Mouse (Mus musculus) heart, postnatal 36 days (tissue): ENCODE measurements around the gene Il4i1. TPM values are rescaled to one million over a fixed set of nuclear protein-coding genes. Genes with fewer than 3 reads are reported as not detected.
A peak's percentile ranks its signal among the peaks of the same experiment; 100 is the strongest.

ENCODE experiments used
- DNase-seq, 2 experiments: peaks; one replicate each; pipeline ENCODE4 v3.0.0; 2021 to 2022
- intact Hi-C: fragments of 180-260 bp; cut with DNase I; formaldehyde crosslinking; loops from one replicate; pipeline ENCODE4 v1.15.1; 2025
- total RNA-seq, 2 experiments: library from RNA; stranded (reverse); gene quantifications; 2 replicates each; pipeline ENCODE4 v1.2.3; 2021

Il4i1 gene
- total RNA-seq, 2 experiments from 2014 or later: 0.89 TPM

DNA sequence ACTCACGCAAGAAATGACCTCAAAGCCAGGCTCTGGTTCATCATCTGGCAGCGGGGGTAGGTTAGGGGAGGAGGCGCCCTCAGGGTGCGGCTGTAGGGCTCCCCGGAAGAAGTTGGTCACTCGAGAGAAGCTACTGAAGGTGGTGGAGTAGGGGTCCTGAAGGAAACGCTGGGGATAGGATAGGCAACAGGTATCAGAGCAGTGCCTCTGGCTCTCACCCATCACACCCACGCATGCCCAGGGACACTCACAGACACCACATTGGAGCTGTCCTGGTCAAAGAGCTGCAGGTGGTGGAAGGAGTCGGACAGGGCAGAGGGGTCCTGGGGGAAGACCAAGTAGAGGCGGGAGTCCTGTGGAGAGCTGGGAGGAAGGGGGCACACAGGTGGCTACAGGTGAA is 28.8 kb downstream of the Il4i1 start:
- intact Hi-C loops: no loop called here
- DNase-seq: no peak

- DNase-seq: no peak
- intact Hi-C loops: no loop called here
Observed at GRCm38 (mm10) chr7:44846804-44847203, 30.6 kb downstream of the Il4i1 start.

DNA sequence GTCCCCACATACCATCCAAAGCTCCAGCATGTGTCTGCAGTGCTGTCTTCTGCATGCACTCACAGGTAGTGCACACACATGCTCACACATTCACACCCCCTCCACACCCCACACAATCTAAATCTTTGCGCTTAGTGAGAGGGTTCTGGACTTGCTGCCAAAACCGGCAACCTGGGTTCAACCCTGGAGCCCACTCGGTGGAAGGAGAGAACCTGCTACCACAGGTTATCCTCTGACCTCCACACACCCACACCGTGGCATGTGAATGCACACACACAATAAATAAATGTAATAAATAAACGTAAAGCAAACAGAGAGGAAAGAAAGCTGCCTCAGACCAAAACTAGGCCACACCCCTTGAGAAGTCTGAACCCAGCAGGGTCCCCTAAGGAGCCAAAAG is 31.6 kb downstream of the Il4i1 start:
- DNase-seq: no peak
- intact Hi-C loops: no loop called here

GRCm38 (mm10) chr7:44848561-44849415 is 32.6 kb downstream of the Il4i1 start, which contains the start of the genes Akt1s1 and Tbc1d17:
Gene Akt1s1 (plus strand): TSS chr7:44848991.
Gene Tbc1d17 (minus strand): TSS chr7:44849079.
- peak; percentile 98 for DNase-seq
- intact Hi-C loops: no loop called here

- intact Hi-C loops: no loop called here
- DNase-seq: peak; percentile 86 to 91
Observed at GRCm38 (mm10) chr7:44849416-44850111, 33.4 kb downstream of the Il4i1 start.

GRCm38 (mm10) chr7:44850146-44850545 is 34.0 kb downstream of the Il4i1 start:
- DNase-seq: peak; percentile 79 to 85
- intact Hi-C loops: no loop called here

DNA sequence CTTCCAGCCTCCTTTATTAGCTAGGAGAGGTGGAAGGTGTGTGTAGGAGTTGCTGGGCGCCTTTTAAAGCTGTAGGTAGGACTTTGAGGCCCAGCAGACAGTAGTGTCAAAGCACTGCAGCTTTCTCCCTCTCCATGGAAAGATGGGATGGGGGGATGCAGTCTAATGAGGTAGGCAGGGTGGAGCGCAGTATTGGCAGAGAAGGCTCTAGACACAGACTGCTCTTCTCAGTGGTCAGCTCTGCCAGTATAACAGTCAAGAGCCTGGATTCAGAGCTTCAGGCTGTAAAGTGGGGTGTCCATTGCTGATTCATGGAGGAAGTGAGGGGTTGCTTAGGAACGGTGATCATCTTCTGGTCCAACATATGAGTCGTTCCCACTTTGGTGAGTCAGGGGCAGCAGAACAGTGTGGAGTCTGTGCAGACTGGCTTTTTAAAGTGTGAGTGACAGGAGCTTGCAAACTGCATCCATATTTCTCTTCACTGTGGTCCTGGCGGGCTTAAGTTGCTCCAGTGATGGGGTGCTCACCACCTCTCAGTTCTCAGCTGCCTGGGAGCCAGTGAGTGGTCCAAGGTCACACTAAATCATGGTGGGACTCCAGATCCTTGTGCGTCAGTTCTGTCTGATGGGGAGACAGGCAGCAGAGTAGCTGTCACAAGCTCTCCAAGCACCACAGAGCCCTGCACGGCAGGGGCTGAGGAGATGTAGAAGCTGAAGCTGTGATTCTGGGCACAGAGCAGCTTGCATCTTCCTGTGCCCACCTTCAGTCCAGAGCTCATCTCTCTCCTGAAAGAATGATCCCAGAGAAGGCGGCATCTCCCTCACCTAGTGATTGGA is 34.8 kb downstream of the Il4i1 start:
- no peak for DNase-seq
- intact Hi-C loops: no loop called here

- no peak for DNase-seq
- intact Hi-C loops: no loop called here
Observed at GRCm38 (mm10) chr7:44851625-44852234, 35.5 kb downstream of the Il4i1 start.

DNA sequence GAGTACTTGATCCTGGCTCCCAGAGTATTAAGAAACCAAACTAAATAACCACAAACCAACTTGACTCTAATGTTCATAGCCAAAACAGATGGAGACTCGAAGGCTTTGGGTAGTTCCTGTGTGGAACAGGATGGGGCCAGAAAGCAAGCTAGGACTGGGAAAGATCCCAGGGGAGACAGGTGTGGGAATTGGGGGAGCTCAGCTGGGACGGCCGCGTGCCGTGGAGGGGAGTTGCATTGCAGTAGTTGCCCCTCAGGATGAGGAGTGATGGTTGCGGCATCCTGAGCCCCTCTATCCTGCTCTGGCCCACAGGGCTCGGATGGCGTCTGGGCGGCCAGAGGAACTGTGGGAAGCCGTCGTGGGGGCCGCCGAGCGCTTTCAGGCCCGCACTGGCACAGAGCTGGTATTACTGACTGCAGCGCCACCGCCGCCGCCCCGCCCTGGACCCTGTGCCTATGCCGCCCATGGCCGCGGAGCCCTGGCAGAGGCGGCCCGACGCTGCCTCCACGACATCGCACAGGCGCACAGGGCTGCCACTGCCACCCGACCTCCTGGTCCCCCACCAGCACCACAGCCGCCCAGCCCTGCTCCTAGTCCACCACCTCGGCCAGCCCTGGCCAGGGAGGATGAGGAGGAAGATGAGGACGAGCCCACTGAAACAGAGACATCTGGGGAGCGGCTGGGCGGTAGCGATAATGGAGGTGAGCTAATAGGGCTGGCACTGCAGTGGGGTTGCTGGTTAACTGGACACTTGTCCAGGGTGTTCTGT is 36.3 kb downstream of the Il4i1 start:
- intact Hi-C loops: no loop called here
- no peak for DNase-seq

DNA sequence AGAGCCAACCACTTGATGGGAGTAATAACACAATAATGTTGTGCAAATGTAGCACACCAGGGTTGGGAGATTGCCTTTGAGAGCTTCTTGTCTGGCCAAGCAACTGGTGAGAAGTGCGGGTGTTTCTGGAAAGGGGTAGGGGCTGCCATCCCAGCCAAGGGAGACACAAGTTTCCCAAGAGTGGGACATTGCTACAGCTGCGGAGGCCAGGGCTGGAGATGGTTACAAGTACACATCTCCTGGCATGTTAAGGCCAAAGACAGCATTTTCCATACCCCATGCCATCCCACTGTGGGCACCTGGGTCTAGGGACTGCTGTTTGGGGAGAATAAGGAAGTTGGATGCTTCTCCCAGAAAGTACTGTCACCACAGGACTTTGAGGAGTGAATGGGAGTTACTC is 36.9 kb downstream of the Il4i1 start:
- intact Hi-C loops: no loop called here
- DNase-seq: no peak

GRCm38 (mm10) chr7:44853596-44854355 is 37.6 kb downstream of the Il4i1 start:
- no peak for DNase-seq
- intact Hi-C loops: loop anchor here (2.0 kb wide), 1 partner anchor 15 kb away; the partner anchor contains the start of gene Ptov1

DNA sequence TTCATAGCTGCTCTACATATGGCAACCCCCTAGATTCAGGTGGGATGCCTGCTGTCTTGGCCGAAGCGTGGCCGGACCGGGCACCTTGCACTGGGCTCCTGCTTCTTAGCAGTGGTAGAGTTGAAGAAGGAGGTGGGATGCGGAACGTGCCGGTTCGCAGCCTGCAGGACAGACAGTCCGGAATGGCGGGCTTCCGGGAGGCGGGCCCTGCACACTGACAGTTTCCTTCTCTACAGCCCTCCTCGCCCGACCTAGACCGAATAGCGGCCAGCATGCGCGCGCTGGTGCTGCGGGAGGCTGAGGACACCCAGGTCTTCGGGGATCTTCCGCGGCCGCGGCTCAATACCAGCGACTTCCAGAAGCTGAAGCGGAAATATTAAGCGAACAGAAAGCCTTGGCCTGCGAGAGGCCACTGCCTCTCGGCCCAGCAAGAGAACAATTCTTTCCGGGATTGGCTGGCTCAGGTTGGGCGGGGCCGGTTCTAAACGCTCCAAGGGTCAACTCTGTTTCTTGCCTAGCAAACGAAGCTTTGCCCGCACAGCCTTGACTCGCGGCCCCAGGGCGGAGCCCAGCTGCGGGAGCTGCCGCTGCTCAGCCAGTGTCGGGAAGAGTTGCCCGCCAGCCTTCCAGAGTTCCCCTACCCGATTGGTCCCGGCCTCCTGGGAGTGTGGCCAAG is 38.3 kb downstream of the Il4i1 start:
- DNase-seq: peak; percentile 83 to 92
- intact Hi-C loops: loop anchor here (2.0 to 5.0 kb wide), 2 partner anchors 14 to 43 kb away; partner anchors contain the start of genes Fuz and Ptov1

- intact Hi-C loops: loop anchor here (2.0 to 5.0 kb wide), 2 partner anchors 14 to 42 kb away; partner anchors contain the start of genes Fuz and Ptov1
- DNase-seq: no peak
Observed at GRCm38 (mm10) chr7:44855036-44855435, 38.8 kb downstream of the Il4i1 start.

- intact Hi-C loops: loop anchor here (5.0 kb wide), 1 partner anchor 41 kb away; the partner anchor contains the start of gene Fuz
- DNase-seq: no peak
Observed at GRCm38 (mm10) chr7:44856265-44856916, 40.2 kb downstream of the Il4i1 start.

DNA sequence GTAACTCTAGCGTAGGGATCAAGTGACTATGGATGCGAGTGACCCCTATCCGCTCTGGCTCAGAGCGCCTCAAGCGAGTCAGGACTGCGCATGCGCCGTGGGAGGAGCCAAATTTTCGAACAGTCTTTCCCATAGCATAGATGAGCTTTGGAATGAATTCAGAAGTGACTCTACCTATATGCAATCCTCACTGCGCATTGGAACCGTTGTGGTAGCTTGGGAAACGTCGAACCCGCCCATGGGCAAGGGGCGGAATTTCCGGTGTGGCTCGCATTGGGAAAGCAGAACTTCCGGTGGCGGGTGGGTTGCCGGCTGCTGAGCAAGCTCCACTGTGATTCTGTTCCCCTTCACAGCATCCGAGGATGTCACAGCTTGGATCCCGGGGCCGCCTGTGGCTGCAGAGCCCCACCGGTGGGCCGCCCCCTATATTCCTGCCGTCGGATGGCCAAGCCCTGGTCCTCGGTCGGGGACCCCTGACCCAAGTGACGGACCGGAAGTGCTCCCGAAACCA is 40.9 kb downstream of the Il4i1 start, which contains the start of gene Pnkp:
Pnkp (plus strand) TSS at position 98 of the 511 bp plus-strand sequence.
- intact Hi-C loops: loop anchor here (5.0 kb wide), 1 partner anchor 40 kb away; the partner anchor contains the start of gene Fuz
- DNase-seq: peak; percentile 83 to 90

DNA sequence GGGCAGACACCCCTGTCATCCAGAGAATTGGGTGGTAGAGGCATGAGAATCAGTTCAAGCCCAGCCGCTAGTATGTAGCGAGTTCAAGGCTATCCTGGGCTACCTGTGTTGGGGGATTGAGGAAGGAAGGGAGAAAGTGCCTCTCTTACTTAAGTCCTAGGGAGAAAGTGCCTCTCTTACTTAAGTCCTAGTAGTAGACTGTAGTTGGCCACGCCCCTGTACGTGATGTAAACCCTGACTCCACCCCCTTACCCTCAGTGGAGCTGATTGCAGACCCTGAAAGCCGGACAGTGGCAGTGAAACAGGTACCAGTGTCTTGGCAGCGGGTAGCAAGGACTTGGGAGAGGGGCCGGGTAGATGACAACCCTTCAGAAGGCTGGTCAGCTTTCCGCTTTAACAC is 41.7 kb downstream of the Il4i1 start:
- intact Hi-C loops: loop anchor here (5.0 kb wide), 1 partner anchor 39 kb away; the partner anchor contains the start of gene Fuz
- DNase-seq: no peak

DNA sequence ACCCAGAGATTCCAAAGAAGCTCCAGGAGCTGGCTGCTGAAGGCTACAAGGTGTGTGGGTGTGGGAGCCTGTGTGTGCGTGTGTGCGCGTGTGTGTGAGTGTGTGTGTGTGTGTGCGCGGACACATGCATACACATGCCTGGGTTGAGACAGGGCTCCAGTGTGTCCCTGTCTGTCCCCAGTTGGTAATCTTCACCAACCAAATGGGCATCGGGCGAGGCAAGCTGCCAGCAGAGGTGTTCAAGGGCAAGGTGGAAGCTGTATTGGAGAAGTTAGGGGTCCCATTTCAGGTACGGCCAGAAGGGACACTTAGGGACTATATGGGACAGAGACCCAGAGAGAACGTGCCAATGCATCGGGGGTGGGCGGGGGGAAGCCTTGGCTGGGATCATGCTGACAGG is 43.7 kb downstream of the Il4i1 start:
- intact Hi-C loops: loop anchor here (5.0 kb wide), 1 partner anchor 37 kb away; the partner anchor contains the start of gene Fuz
- DNase-seq: no peak
